Mouse (Mus musculus) layer of hippocampus, postnatal 25 days (tissue): ENCODE measurements at regions not wholly inside any gene's neighbourhood (a gene's known extent, or its start where the extent isn't known, plus 50 kb on each side); places are given as distances from the start of the nearest gene placed in this dataset.

Source experiments
- DNase-seq, 2 experiments: peaks; one replicate each; pipeline ENCODE4 v3.0.0; 2022; ENCODE audit warnings: mixed read lengths in 2 of 2, low spot score in 1 of 2; ENCODE audit errors: extremely low spot score in 1 of 2

DNA sequence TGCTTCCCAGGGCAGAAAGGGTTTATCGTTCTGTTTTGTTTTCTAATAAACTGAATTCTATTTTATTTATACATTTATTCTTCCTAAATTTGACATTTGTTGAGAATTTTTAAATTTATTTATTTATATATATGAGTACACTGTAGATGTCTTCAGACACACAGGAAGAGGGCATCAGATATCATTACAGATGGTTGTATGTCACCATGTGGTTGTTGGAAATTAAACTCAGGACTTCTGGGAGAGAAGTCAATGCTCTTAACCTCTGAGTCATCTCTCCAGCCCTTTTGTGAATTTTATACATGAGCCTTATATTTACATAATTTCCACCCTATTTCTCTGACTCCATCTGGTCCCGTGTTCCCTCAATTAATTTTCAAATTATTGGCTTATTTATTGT is 147.2 kb upstream of the Cblb start:
- no peak for DNase-seq

GRCm38 (mm10) chr16:51887496-51887895 is 143.5 kb upstream of the Cblb start:
- DNase-seq, result no peak

DNA sequence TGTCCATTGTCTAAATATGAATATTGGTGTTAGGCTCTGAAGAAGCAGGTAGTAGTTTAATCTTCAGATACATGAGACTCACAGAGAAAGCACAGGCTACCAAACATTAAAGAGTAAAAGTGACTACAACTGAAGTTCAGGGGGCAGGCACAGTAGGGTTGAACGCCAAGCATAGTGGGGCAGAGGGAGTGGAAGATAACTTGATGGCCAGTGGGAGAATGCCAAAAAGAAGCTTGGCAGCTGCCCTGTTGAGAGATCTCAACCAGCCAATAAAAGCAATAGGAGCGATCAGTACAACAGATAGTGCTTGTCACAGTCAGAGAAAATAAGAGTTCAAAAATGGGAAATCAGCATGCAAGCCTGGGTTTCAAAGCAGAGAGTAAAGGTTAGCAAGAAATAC is 125.4 kb upstream of the Cblb start:
- DNase-seq, result no peak

GRCm38 (mm10) chr16:51906686-51907085 is 124.3 kb upstream of the Cblb start:
- DNase-seq, result no peak

DNA sequence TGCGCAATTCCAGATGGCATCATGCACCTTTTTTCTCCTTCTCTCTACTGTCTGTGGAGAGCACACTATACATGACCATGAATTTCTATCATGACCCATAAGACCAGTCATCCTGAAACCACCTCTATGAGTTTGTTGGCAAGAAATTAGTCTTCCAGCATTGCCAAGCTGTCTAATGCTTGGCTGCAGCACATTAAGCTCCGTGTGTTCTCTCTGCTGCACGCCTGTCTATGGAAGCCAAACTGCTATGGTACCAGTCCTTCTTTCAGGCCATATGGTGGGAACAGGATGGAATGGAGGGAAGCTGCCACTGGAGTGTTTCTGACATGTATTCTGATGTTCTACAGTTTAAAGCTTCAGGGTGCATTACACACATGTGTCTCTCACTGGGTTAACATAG is 121.0 kb upstream of the Cblb start:
- DNase-seq, result peak in 1 of 2 experiments; percentile 11

DNA sequence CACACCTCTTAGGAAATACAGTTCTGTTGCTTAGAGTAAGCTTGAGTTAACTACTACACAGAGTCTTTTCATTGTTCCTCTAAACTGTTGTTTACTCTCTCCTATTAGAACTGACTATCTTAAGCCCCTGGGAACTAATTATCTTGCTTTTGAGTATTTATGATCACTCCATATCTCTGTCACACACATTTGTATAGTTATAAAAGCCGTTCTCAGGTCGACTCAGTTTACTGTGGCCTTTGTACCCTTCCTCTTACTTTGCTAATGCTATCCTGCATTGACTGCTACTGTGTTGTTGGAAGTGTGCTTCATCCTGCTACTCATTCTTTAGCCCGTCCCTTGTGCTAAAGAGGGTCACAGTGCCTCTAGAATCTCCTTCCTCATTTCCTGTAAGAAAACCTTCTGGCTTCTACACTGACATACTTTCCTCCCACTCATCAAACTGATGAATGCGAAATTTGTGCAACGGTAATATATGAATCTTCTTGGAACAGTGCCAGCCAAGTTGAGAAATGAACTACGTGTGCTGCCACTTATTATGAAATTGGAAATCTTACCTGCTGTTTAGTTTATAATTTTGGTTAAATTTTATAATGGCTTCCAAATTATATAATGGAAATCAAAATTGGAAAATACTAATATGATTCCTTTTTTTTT is 119.8 kb upstream of the Cblb start:
- DNase-seq, result no peak

- DNase-seq, result peak in 1 of 2 experiments; percentile 6
Observed at GRCm38 (mm10) chr16:51915034-51915928, 115.7 kb upstream of the Cblb start.

DNA sequence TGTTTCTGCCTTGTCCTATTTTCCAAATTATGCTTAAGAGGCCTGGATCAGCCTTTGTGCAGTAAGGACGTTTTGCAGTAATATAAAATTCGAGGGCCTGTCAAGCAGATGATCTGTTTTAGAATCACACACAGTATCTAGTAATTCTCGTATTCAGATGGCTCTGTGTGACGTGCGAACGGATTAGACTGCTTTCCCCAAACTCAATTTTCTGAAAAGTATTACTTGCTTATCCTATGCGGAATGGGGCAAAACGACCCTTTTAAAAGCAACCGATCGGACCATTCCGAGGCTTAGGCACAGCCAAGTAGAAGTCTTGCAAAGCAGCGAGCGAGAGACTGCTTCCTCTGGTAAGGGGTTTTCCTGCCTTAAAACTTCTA is 115.1 kb upstream of the Cblb start:
- DNase-seq, result no peak

DNA sequence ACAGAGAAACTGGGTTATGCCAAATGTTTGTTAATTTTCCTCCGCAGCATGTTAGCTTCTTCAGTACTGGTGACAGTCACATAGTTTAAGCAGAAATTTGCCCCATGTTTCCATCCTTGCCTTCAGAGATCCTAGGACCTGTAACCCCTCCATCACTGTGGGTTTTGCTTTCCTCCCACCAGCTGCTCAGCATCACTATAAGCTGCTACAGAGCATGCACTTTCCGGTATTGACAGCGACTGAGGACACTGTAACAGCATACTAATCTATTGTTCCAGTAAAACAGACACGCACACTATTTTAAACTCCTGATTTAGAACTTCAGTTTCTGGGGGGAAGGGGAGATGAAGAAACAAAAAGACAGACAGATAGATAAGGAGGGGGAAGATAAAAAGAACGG is 114.7 kb upstream of the Cblb start:
- no peak for DNase-seq

- no peak for DNase-seq
Observed at GRCm38 (mm10) chr16:51916820-51917219, 114.2 kb upstream of the Cblb start.

DNA sequence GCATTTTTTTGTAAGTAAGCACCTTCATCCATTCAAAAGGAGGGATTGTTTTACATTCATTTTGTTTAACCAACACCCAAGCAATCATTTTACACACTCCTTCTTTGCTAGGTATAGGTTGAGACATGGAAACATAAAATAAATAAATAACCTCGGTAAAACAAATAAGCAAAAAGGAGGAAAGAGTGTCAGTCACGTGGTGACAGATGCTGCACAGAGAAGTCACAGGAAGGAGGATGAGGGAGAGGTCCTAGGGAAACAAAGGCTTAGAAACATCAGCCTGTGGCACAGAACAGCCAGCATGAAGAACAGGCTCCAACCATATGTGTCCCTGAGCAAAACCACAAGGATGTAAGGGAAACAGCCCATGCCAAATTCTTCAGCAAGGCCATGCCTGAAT is 113.5 kb upstream of the Cblb start:
- DNase-seq, result no peak

DNA sequence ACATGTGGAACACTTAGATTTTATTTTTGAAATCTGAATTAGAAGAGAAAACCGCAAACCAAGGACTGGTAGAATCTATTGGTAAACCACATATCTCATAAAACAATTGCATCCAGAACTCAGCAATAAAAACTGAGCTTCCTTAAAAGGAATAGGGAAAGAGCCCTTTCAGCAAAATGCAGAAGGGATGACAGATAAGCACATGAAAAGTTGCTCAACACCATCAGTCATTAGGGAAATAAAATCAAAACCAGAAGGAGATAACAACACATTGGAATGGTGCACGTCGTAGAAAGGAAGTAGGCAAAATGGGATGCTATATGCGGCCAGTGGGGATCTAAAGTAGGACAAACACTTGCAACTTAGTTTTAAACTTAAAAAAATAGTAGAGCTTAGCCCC is 110.0 kb upstream of the Cblb start:
- no peak for DNase-seq

GRCm38 (mm10) chr16:51922589-51922988 is 108.4 kb upstream of the Cblb start:
- no peak for DNase-seq

DNA sequence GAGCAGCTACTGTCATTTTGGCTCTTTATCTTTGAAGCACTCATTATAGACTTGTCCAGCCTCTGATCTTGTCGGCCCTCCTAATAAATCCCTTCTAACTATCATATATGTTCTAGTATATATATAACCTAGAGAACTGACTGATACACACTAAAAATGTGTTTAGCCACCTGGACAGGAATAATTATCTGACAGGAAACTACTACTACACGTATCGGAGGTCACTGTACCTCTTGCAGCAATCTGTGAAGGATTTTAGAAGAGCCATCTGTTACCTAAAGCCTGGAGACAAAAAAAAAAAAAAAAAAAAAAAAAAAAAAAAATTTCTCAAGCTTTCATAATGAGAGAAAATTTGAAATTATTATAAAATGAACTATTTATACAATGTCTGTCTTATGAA is 105.4 kb upstream of the Cblb start:
- DNase-seq, result no peak

DNA sequence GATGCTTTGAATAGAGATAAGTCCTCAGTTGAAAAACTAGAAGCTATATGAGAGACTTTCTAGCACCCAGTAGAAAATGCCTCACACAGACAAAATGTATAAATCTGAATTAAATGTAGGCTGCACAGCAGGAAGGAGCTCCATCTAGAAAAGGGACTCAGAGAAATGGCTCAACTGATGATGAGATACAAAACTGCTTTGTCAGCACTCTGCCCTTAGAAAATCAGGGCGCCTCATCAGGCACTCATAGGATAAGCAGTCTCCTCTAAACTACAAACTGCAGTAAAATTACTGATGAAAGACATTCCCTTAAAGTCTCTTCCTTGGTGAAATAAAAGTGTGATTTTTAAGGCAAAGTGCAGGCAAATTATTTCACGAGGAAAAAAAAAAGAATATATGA is 97.9 kb upstream of the Cblb start:
- DNase-seq, result no peak

GRCm38 (mm10) chr16:51933965-51934364 is 97.1 kb upstream of the Cblb start:
- DNase-seq, result no peak

DNA sequence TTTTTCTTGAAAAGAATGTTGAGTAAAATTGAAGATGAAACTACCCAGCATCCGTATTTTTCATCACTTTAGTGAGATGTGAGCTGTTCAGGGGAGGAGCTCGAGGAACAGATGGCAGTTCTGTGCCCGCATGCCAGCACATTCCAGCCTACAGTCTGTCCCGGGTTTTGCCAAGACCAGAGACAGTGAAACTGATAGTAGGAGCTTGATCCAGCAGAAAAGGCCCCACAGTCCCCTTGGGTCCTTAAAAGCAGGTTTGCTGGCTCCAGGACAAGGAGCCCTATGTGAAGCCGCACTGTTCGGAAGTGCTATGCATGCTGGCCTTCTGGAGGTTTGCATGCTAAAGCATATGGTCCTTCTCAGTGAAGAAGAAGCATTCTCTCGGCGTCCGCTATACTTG is 93.7 kb upstream of the Cblb start:
- DNase-seq, result peak; percentile 34 to 60

GRCm38 (mm10) chr16:51939061-51939460 is 92.0 kb upstream of the Cblb start:
- DNase-seq, result no peak

GRCm38 (mm10) chr16:51940574-51940973 is 90.5 kb upstream of the Cblb start:
- no peak for DNase-seq

GRCm38 (mm10) chr16:51942431-51943130 is 88.4 kb upstream of the Cblb start:
- no peak for DNase-seq

GRCm38 (mm10) chr16:51967051-51967845 is 63.8 kb upstream of the Cblb start:
- DNase-seq, result no peak
